Mouse (Mus musculus): ENCODE measurements around the gene Blvra.
A peak's percentile ranks its signal among the peaks of the same experiment; 100 is the strongest.

The Blvra gene

GRCm38 (mm10) chr2:127137838-127138420, 67.5 kb downstream of the Blvra start:
- no peak for DNase-seq

- DNase-seq = no peak
Measured at GRCm38 (mm10) chr2:127138449-127138848, 68.0 kb downstream of the Blvra start.

GRCm38 (mm10) chr2:127139094-127139493, 68.6 kb downstream of the Blvra start:
- no peak for DNase-seq

GRCm38 (mm10) chr2:127139605-127140004, 69.1 kb downstream of the Blvra start:
- no peak for DNase-seq

GRCm38 (mm10) chr2:127140011-127140410, 69.5 kb downstream of the Blvra start:
- no peak for DNase-seq

GRCm38 (mm10) chr2:127142031-127142430, 71.6 kb downstream of the Blvra start:
- no peak for DNase-seq

GRCm38 (mm10) chr2:127142577-127143157, 72.2 kb downstream of the Blvra start:
- no peak for DNase-seq

- DNase-seq = peak; percentile 36
Measured at GRCm38 (mm10) chr2:127143158-127144063, 72.9 kb downstream of the Blvra start, which contains the start of gene Itpripl1. Itpripl1 (minus strand) TSS chr2:127143442.

GRCm38 (mm10) chr2:127145699-127146098, 75.2 kb downstream of the Blvra start:
- DNase-seq = no peak

Measured in right cerebral cortex, postnatal 14 days (tissue).